Mouse (Mus musculus): ENCODE results near the gene Tbc1d2.
"Not testable (repeated sequence)": the region's sequence is repeated elsewhere in the genome, so short reads cannot be mapped to it uniquely, and the experiment has no call there.

Gene Tbc1d2

GRCm38 (mm10) chr4:46642924-46643675 is 6.9 kb downstream of the Tbc1d2 start:
- in situ Hi-C loops (cut with MboI), result no loop called here

DNA sequence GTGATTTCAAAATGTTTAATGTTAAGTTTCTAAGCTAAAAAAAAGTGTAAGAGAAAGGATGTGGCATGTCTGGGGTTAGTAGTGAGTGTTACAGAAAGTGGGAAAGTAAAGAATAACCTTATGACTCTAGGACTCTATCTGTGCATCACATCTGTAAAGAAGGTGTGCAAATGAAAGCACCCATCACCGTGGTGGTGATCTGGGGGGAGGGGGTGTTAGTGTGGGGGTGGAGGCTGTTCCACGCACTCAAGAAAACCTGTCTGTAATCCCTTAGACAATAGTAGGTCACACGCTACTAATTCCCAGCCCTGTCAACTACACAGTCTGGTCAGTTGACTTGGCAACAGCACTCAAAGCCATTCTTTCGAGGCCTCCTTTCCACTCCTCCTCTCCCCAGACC is 8.7 kb downstream of the Tbc1d2 start:
- in situ Hi-C loops (cut with MboI), result no loop called here

DNA sequence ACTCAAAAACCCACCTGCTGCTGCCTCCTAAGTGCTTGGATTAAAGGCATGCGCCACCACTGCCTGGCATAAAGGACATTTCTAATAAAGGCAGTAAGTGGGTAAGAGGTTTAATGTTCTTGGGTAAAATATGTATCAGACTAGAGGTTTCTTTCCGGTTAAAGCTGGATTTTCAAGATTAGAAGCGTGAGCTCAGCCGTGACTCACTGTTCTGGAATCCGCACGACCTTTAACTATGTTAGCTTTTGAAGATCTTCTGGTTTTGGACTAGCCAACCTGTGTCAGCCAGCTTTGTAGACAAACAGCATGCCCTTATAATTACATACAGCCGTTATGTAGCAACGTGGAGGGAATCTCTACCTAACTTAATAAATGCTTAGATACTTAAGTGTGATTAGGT is 10.1 kb downstream of the Tbc1d2 start:
- in situ Hi-C loops (cut with MboI), result no loop called here

- in situ Hi-C loops (cut with MboI), result not testable (repeated sequence)
Measured at GRCm38 (mm10) chr4:46637250-46637649, 12.8 kb downstream of the Tbc1d2 start.

DNA sequence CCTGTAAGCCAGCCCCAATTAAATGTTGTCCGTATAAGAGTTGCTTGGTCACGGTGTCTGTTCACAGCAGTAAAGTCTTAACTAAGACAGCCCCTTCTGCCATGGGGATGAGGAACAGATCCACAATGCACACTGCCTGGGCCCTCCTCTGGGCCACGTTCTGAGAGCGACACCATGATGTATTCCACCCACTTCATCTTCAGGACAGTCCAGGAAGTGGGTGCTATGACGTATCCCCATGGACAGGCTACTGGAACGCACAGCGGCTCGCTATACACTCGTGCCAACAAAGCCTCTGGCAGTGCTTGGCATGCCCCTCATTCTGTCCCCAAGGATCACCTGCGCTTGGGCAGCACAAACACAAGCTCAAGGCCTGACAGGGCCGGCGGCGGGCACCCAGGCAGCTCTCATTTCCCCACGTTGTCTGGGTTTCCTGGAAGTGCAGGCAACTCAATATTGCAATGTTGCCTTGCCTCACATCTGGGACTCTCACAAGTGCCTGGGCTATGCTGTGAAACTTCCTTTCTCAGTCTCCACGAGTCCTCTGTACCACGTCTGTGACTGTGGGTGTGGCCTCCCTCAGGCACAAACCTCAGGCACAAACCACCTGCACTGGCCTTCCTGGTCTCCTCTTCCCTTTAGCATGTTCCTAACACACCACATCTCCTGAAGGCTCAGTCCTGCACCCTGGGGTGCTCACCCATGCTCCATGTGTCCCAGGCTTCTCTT is 14.1 kb downstream of the Tbc1d2 start:
- in situ Hi-C loops (cut with MboI), result no loop called here

DNA sequence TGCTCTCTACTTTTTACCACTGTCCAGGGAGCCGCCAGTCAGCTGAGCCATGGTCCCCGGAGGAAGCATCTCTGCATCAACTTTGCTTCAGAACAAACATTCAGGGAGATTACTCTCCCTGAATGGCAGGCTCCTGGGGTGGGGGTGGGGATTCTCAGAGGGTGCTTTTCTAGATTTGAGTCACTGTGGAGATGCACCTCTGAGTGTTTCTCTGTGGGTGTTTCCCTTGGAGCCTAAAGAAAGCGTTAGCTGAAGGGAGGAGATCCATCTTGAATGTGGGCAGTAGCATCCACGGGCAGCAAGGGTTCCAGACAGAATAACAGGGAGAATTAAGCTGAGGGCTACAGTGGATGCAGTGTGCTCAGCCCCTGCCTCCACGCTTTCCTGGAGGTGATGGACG is 15.1 kb downstream of the Tbc1d2 start:
- in situ Hi-C loops (cut with MboI), result no loop called here

GRCm38 (mm10) chr4:46633565-46633964 is 16.4 kb downstream of the Tbc1d2 start:
- in situ Hi-C loops (cut with MboI), result not testable (repeated sequence)

- in situ Hi-C loops (cut with MboI), result no loop called here
Measured at GRCm38 (mm10) chr4:46632465-46632864, 17.5 kb downstream of the Tbc1d2 start.

DNA sequence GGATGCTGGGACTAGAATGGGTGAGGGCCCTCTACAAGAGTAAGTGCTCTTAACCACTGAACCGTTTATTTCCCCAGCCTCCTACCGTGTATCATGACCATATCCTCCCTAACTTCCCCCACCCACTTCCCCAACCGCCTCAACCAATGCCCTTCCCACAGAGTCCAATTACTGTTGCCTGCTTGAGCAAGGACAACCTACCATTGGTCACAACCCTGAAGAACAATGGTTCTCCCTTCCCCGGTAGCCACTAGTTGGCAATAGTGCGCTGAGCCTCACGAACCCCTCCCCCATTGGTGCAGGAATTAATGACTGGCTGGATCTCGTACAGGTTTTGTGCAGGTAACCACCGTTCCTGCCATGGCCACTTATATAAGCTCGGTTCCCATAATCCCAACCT is 19.6 kb downstream of the Tbc1d2 start:
- in situ Hi-C loops (cut with MboI), result no loop called here

DNA sequence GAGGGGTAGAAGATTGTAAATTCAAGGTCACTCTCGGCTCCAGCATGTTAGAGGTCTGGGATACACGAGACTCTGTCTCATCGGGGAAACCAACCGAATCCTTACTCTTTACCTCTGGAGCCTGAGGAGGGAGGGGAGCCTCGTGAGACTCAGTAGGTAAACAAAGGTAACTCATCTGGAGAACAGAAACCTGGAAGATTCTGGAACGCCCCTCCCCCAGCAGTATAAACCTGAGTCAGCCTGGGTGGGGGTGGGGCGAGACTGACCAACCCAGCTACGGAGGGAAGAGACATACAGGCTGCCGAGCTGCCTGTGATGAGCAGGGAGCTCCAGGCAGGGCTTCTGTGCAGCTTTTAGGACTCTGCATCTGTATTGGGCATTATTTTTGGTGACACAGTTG is 21.1 kb downstream of the Tbc1d2 start:
- in situ Hi-C loops (cut with MboI), result no loop called here

- in situ Hi-C loops (cut with MboI), result no loop called here
Measured at GRCm38 (mm10) chr4:46628081-46628480, 21.9 kb downstream of the Tbc1d2 start.

- in situ Hi-C loops (cut with MboI), result no loop called here
Measured at GRCm38 (mm10) chr4:46625101-46625500, 24.9 kb downstream of the Tbc1d2 start.

DNA sequence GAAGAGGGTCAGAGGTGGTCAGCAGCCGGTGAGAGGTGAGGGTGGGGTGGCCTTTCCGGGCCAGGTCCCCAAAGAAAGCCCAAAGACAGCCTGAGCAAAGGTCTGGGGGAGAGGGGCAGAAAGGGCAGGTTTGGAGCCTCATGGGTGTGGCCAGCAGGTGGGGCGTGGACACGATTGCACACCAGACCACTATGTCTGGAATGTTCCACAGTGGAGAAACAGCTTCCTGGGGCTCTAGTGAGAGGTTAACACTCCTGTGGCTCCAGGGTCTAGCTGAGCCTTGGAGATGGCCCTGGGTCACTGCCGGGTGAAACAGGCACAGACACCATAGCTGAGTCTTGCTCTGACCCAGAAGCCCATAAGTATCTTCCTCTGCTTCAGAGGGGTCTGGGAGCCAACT is 27.0 kb downstream of the Tbc1d2 start:
- in situ Hi-C loops (cut with MboI), result no loop called here

DNA sequence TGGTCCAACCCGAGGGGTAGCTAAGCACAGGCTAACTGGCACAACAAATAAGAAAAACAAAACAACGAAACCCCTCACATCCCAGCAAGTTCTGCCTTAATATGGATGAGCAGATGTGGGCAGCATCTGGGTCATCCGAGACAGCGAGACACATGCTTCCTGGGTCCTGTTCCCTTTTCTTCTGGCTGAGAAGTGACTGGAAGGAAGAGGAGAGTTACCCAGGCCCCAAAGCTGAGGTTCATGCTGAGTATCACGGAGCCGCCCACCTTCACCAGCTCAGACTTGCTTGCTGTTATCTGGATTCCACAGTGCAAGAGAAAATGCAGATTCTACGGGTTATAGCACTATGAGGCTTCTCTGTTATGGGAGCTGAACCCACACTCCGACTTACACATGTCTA is 29.1 kb downstream of the Tbc1d2 start:
- in situ Hi-C loops (cut with MboI), result no loop called here

DNA sequence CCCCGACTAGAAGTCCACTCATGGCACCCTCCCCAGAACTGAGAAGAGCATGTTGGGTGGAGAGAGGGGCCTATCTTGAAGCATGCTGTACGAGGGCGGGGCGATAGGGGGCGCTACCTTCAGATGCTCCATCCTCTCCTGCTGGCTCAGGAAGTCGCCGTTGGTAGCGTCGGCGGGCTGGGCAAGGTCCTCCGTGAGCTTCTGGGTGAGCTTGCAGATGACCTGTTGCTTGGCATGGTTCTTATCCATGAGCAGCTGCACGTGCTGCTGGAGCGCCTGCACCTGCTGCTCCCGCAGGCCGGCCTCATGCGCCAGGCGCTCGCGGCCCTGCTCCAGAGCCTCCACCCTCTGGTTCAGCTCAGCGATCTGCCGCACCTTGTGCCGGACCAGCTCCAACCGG is 29.7 kb downstream of the Tbc1d2 start:
- in situ Hi-C loops (cut with MboI), result no loop called here

GRCm38 (mm10) chr4:46618196-46618817 is 31.7 kb downstream of the Tbc1d2 start:
- in situ Hi-C loops (cut with MboI), result no loop called here

- in situ Hi-C loops (cut with MboI), result no loop called here
Measured at GRCm38 (mm10) chr4:46617408-46617807, 32.6 kb downstream of the Tbc1d2 start.

- in situ Hi-C loops (cut with MboI), result loop anchor here (5.0 kb wide), 1 partner anchor 38 kb away; the partner anchor contains the start of gene Tbc1d2
Measured at GRCm38 (mm10) chr4:46614641-46615040, 35.4 kb downstream of the Tbc1d2 start.

DNA sequence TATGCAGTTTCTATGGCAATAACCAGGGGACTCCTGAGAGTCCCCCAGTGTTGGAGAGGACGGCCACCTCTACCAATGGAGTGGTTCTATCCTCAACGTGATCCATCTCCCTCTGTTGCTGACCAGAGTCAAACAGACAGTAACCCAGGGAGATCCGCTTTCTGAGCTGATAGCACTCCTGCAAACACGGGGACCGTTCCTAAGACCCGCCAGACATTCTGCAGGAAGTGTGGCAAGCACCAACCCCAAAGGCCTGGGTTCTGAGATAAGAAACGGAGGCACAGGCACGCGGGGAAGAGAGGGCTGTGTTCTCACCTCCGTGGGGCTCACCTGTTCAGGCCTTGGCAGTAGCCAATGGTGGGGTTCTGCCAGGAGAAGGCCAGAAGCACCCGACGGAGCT is 36.4 kb downstream of the Tbc1d2 start:
- in situ Hi-C loops (cut with MboI), result loop anchor here (5.0 kb wide), 1 partner anchor 39 kb away; the partner anchor contains the start of gene Tbc1d2

GRCm38 (mm10) chr4:46611181-46611580 is 38.8 kb downstream of the Tbc1d2 start:
- in situ Hi-C loops (cut with MboI), result loop anchor here (5.0 kb wide), 1 partner anchor 41 kb away; the partner anchor contains the start of gene Tbc1d2

GRCm38 (mm10) chr4:46607601-46608000 is 42.4 kb downstream of the Tbc1d2 start:
- in situ Hi-C loops (cut with MboI), result no loop called here

GRCm38 (mm10) chr4:46605451-46605850 is 44.6 kb downstream of the Tbc1d2 start:
- in situ Hi-C loops (cut with MboI), result no loop called here

DNA sequence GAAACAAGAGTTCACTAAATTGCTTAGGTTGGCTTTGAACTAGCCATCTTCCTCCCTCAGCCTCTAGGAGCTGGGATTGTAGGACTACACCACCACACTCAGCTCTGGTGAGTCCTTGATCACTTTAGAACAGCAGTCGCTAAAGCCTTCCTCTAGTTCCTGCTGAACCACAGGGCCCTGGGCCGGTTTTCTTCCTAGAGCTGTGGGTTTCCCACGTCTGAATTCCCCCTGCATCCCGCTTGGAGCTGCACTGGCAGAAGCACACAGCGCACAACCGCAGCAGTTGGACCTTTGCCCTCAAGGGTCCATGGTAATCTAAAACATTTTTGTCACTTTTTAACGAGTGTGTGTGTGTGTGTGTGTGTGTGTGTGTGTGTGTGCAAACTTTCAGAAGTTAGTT is 47.3 kb downstream of the Tbc1d2 start:
- in situ Hi-C loops (cut with MboI), result no loop called here

All from mature B cell (primary cell).